Mouse (Mus musculus) kidney, adult 2 months (tissue): ENCODE data around the gene Limch1. TPM values are rescaled to one million over a fixed set of nuclear protein-coding genes. Genes with fewer than 3 reads are reported as not detected.

ENCODE experiments used
- DNase-seq: peaks from one replicate; pipeline ENCODE4 v3.0.0; 2021
- H3K27ac ChIP-seq: fragments of 200-500 bp; 2 replicates; pipeline ENCODE4 v1.5.1; 2012; ENCODE audit warnings: low read depth, low read length, control low read depth, inconsistent platforms; ENCODE audit not compliant: insufficient read depth
- H3K27me3 ChIP-seq: fragments of 200-500 bp; replicated peaks from 2 replicates; pipeline ENCODE4 v1.6.1; 2012; ENCODE audit warnings: mild to moderate bottlenecking, moderate library complexity, low read length, inconsistent platforms; ENCODE audit not compliant: control insufficient read depth, insufficient read depth
- H3K36me3 ChIP-seq: fragments of 200-500 bp; 2 replicates; pipeline ENCODE4 v1.6.1; 2012; ENCODE audit warnings: mild to moderate bottlenecking, moderate library complexity, low read length, inconsistent platforms; ENCODE audit not compliant: control insufficient read depth, insufficient read depth
- H3K4me1 ChIP-seq: fragments of 200-500 bp; 2 replicates; pipeline ENCODE4 v1.6.1; 2011; ENCODE audit warnings: low read length; ENCODE audit not compliant: control insufficient read depth, insufficient read depth
- H3K4me3 ChIP-seq: fragments of 200-500 bp; 2 replicates; pipeline ENCODE4 v1.5.1; 2011; ENCODE audit warnings: mild to moderate bottlenecking, low read depth, low read length, control low read depth; ENCODE audit not compliant: insufficient read depth
- CTCF ChIP-seq: fragments of 200-500 bp; conservative IDR thresholded peaks from 2 replicates; pipeline ENCODE4 v1.5.1; 2011; ENCODE audit warnings: low read depth, mild to moderate bottlenecking, control low read depth, low read length, moderate library complexity, mixed read lengths; ENCODE audit not compliant: insufficient read depth, insufficient read length
- POLR2A ChIP-seq: fragments of 200-500 bp; IDR thresholded peaks from one replicate; pipeline ENCODE4 v1.6.1; 2011; ENCODE audit warnings: low read depth, low read length, control low read depth
- WGBS: fragments of 180-500 bp; shearing (Covaris S2); methylation state at CpG from one replicate; pipeline ENCODE4 v1.1.7; 2018; 5-methylcytosine and 5-hydroxymethylcytosine counted together
- polyA plus RNA-seq: library from polyadenylated mRNA; depleted of rRNA; stranded (reverse); fragments of >200 nt; gene quantifications from 2 replicates; pipeline ENCODE4 v1.2.3, GENCODE M21; 2012

The Limch1 gene
- polyA plus RNA-seq, 1 experiment, result 27.0 TPM

GRCm38 (mm10) chr5:67048003-67048402, 302.4 kb downstream of the Limch1 start:
- no peaks in the 10 kb centered on the region for H3K27me3 ChIP-seq
- H3K36me3 ChIP-seq, result no peaks in the 10 kb centered on the region; the same call in 1 of the 2 replicates
- no peak overlapping the region for H3K27ac ChIP-seq
- TF ChIP-seq CTCF (peak; percentile 82), POLR2A (no peak)
- DNase-seq, result peak; percentile 27
- no peak overlapping the region for H3K4me3 ChIP-seq
- no peaks in the 10 kb centered on the region for H3K4me1 ChIP-seq
- 22% methylated on average over 4 of the region's 4 CpGs for WGBS

- 89% methylated on average over 6 of the region's 6 CpGs for WGBS
- no peak for DNase-seq
- Histone ChIP-seq H3K4me3 (no peak overlapping the region), H3K36me3 (no peaks in the 10 kb centered on the region; the same call in 1 of the 2 replicates), H3K4me1 (no peaks in the 10 kb centered on the region), H3K27me3 (no peaks in the 10 kb centered on the region), H3K27ac (no peak overlapping the region)
- TF ChIP-seq POLR2A (no peak), CTCF (0 out of 2 replicates have a peak, but pooled peaks have one; percentile 18)
Measured at GRCm38 (mm10) chr5:67057803-67058202, 312.2 kb downstream of the Limch1 start.

GRCm38 (mm10) chr5:67060519-67060918, 314.9 kb downstream of the Limch1 start:
- Histone ChIP-seq H3K4me3 (no peak overlapping the region), H3K27ac (no peak overlapping the region), H3K36me3 (no peaks in the 10 kb centered on the region), H3K4me1 (no peaks in the 10 kb centered on the region), H3K27me3 (no peaks in the 10 kb centered on the region)
- no peak for DNase-seq
- TF ChIP-seq CTCF (no peak), POLR2A (no peak)
- WGBS, result 43% methylated on average over 4 of the region's 4 CpGs

GRCm38 (mm10) chr5:67063596-67063995, 318.0 kb downstream of the Limch1 start:
- TF ChIP-seq CTCF (no peak), POLR2A (no peak)
- Histone ChIP-seq H3K27me3 (no peaks in the 10 kb centered on the region), H3K4me1 (no peaks in the 10 kb centered on the region), H3K27ac (no peak overlapping the region), H3K36me3 (no peaks in the 10 kb centered on the region), H3K4me3 (no peak overlapping the region)
- DNase-seq, result no peak
- 77% methylated on average over 9 of the region's 9 CpGs for WGBS

- Histone ChIP-seq H3K36me3 (no peaks in the 10 kb centered on the region), H3K27me3 (no peaks in the 10 kb centered on the region), H3K4me1 (no peaks in the 10 kb centered on the region), H3K27ac (no peak overlapping the region), H3K4me3 (no peak overlapping the region)
- 48% methylated on average over 6 of the region's 6 CpGs for WGBS
- no peak for DNase-seq
- no peak for TF ChIP-seq CTCF
Measured at GRCm38 (mm10) chr5:67083117-67083516, 337.5 kb downstream of the Limch1 start.

GRCm38 (mm10) chr5:67090856-67091255, 345.2 kb downstream of the Limch1 start:
- H3K36me3 ChIP-seq, result no peaks in the 10 kb centered on the region
- TF ChIP-seq CTCF (no peak), POLR2A (no peak)
- no peak for DNase-seq
- peaks cover 5% of the 10 kb centered on the region for H3K27me3 ChIP-seq
- no peak overlapping the region for H3K27ac ChIP-seq
- WGBS, result 60% methylated on average over 5 of the region's 5 CpGs
- H3K4me1 ChIP-seq, result no peaks in the 10 kb centered on the region
- no peak overlapping the region for H3K4me3 ChIP-seq

GRCm38 (mm10) chr5:67091766-67092165, 346.1 kb downstream of the Limch1 start:
- no peak for DNase-seq
- Histone ChIP-seq H3K27me3 (peaks cover 10% of the 10 kb centered on the region), H3K4me3 (no peak overlapping the region), H3K4me1 (no peaks in the 10 kb centered on the region), H3K36me3 (no peaks in the 10 kb centered on the region), H3K27ac (no peak overlapping the region)
- 24% methylated on average over 4 of the region's 4 CpGs for WGBS
- no peak for TF ChIP-seq POLR2A
- no peak for TF ChIP-seq CTCF

- H3K4me1 ChIP-seq, result no peaks in the 10 kb centered on the region
- no peak overlapping the region for H3K27ac ChIP-seq
- 11% methylated on average over 2 of the region's 2 CpGs for WGBS
- no peaks in the 10 kb centered on the region for H3K36me3 ChIP-seq
- TF ChIP-seq CTCF (no peak), POLR2A (no peak)
- no peak for DNase-seq
- peaks cover 10% of the 10 kb centered on the region for H3K27me3 ChIP-seq
- H3K4me3 ChIP-seq, result no peak overlapping the region
Measured at GRCm38 (mm10) chr5:67093991-67094390, 348.4 kb downstream of the Limch1 start.
